Mouse (Mus musculus) ES-E14 (cell line): ENCODE data around the gene Ehbp1. TPM values are rescaled to one million over a fixed set of nuclear protein-coding genes. Genes with fewer than 3 reads are reported as not detected.
A peak's percentile ranks its signal among the peaks of the same experiment; 100 is the strongest.

Experiments
- DNase-seq: peaks from one replicate; pipeline ENCODE4 v3.0.0-alpha.2; 2013; ENCODE audit warnings: low read depth, low spot score
- H3K27ac ChIP-seq: 2 replicates; pipeline ENCODE4 v1.5.1; 2012; ENCODE audit warnings: low read depth, mild to moderate bottlenecking, low read length, moderate library complexity, mixed read lengths; ENCODE audit not compliant: poor library complexity, insufficient read depth, severe bottlenecking
- H3K36me3 ChIP-seq: 2 replicates; pipeline ENCODE4 v1.6.1; 2012; ENCODE audit warnings: mild to moderate bottlenecking, low read length, moderate library complexity, mixed read lengths; ENCODE audit not compliant: control insufficient read depth, poor library complexity, insufficient read depth, severe bottlenecking
- H3K4me1 ChIP-seq, 2 experiments: fragments of 150-350 bp in 1 of 2; sonication (generic) in 1 of 2; 2 replicates each; pipeline ENCODE4 v1.6.1; 2012; ENCODE audit warnings: low read length in 2 of 2, mild to moderate bottlenecking in 1 of 2, mixed read lengths in 1 of 2; ENCODE audit not compliant: control insufficient read depth in 2 of 2, insufficient read depth in 2 of 2, poor library complexity in 1 of 2
- H3K4me3 ChIP-seq, 2 experiments: fragments of 150-350 bp in 1 of 2; sonication (generic) in 1 of 2; 2 replicates each; pipeline ENCODE4 v1.5.1; 2012; ENCODE audit warnings: low read length in 2 of 2, low read depth in 1 of 2, mild to moderate bottlenecking in 1 of 2, mixed read lengths in 1 of 2; ENCODE audit not compliant: insufficient read depth in 1 of 2, poor library complexity in 1 of 2, severe bottlenecking in 1 of 2
- H3K9ac ChIP-seq: 2 replicates; pipeline ENCODE4 v1.6.1; 2012; ENCODE audit warnings: low read depth, mild to moderate bottlenecking, low read length, mixed read lengths; ENCODE audit not compliant: poor library complexity, insufficient read depth, severe bottlenecking
- H3K9me3 ChIP-seq: fragments of 150-350 bp; sonication (generic); 2 replicates; pipeline ENCODE4 v1.6.1; 2012; ENCODE audit warnings: low read depth, mild to moderate bottlenecking, low read length; ENCODE audit not compliant: control insufficient read depth, insufficient read depth
- CHD2 ChIP-seq: IDR thresholded peaks from 2 replicates; pipeline ENCODE4 v1.6.1; 2014; ENCODE audit warnings: mild to moderate bottlenecking, low read depth, low read length, inconsistent platforms
- HCFC1 ChIP-seq: IDR thresholded peaks from 2 replicates; pipeline ENCODE4 v1.6.1; 2012; ENCODE audit warnings: low read length, inconsistent platforms, borderline replicate concordance; ENCODE audit not compliant: insufficient read depth
- MAFK ChIP-seq: IDR thresholded peaks from 2 replicates; pipeline ENCODE4 v1.6.1; 2014; ENCODE audit warnings: mild to moderate bottlenecking, low read depth, low read length, inconsistent platforms; ENCODE audit not compliant: insufficient read depth
- ZC3H11A ChIP-seq: IDR thresholded peaks from 2 replicates; pipeline ENCODE4 v1.6.1; 2012; ENCODE audit warnings: low read depth, mild to moderate bottlenecking, inconsistent platforms, low read length, borderline replicate concordance
- ZNF384 ChIP-seq: IDR thresholded peaks from 2 replicates; pipeline ENCODE4 v1.6.1; 2012; ENCODE audit warnings: low read depth, low read length, inconsistent platforms
- in situ Hi-C, 2 experiments: fragments of 600-800 bp; cut with MboI; formaldehyde crosslinking; loops; one replicate each; pipeline ENCODE4 v1.15.1; 2025; ENCODE audit warnings: low sequenced_read_pairs in 2 of 2, inconsistent platforms in 1 of 2; ENCODE audit not compliant: unreplicated experiment in 2 of 2
- total RNA-seq: library from RNA; depleted of rRNA; stranded (reverse); fragments of 300-350 nt; gene quantifications from 2 replicates; pipeline ENCODE4 v1.2.3, GENCODE M21; 2012

Gene Ehbp1
- total RNA-seq, 1 experiment: 10.9 TPM

GRCm38 (mm10) chr11:22327302-22327910, 14.7 kb downstream of the Ehbp1 start:
- no peak for DNase-seq
- Histone ChIP-seq H3K27ac (no peak overlapping the region), H3K9me3 (no peaks in the 10 kb centered on the region), H3K9ac (no peak overlapping the region), H3K4me1 (no peaks in the 10 kb centered on the region), H3K36me3 (no peaks in the 10 kb centered on the region), H3K4me3 (no peak overlapping the region)
- in situ Hi-C loops: no loop called here
- TF ChIP-seq ZC3H11A (no peak), CHD2 (no peak), HCFC1 (no peak), MAFK (no peak), ZNF384 (no peak)

GRCm38 (mm10) chr11:22317824-22318411, 24.2 kb downstream of the Ehbp1 start:
- no peaks in the 10 kb centered on the region for H3K9me3 ChIP-seq
- no peak for TF ChIP-seq CHD2
- no peaks in the 10 kb centered on the region for H3K36me3 ChIP-seq
- in situ Hi-C loops: loop anchor here in 1 of 2 experiments (5.0 kb wide), 1 partner anchor 299 kb away; no protein-coding TSS in a partner anchor
- H3K27ac ChIP-seq: no peak overlapping the region
- no peaks in the 10 kb centered on the region for H3K4me1 ChIP-seq
- H3K9ac ChIP-seq: no peak overlapping the region
- DNase-seq: no peak
- no peak overlapping the region for H3K4me3 ChIP-seq

- in situ Hi-C loops: loop anchor here in 1 of 2 experiments (5.0 kb wide), 1 partner anchor 302 kb away; no protein-coding TSS in a partner anchor
- TF ChIP-seq ZC3H11A: peak; percentile 55; the same call in 1 of the 2 replicates
- no peak for TF ChIP-seq CHD2
- H3K9me3 ChIP-seq: no peaks in the 10 kb centered on the region
- peak; percentile 12 for DNase-seq
- H3K4me3 ChIP-seq: no peak overlapping the region
- H3K9ac ChIP-seq: no peak overlapping the region
- no peaks in the 10 kb centered on the region for H3K36me3 ChIP-seq
- H3K4me1 ChIP-seq: no peaks in the 10 kb centered on the region
- H3K27ac ChIP-seq: no peak overlapping the region
Observed at GRCm38 (mm10) chr11:22315801-22316200, 26.3 kb downstream of the Ehbp1 start.

DNA sequence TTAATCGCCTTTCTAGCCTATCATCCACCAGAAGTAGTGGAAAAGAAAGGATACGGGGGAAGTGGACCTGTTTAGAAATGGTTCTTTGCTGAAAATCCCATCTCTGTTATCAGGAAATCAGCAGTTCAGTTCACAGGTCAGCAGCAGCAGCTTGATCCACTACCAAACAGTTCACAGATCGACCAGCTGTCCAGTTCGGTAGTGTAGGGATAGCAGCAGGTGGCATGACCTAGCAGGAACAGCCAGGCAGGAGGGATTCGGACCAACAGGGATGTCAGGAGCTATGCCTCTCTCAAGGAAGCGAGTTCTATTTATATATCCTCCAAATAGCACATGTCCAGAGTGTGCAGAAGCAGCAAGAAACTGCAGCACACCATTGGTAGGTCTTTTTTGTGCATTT, 40.9 kb downstream of the Ehbp1 start:
- Histone ChIP-seq H3K27ac (no peak overlapping the region), H3K9ac (no peak overlapping the region), H3K4me1 (no peaks in the 10 kb centered on the region), H3K36me3 (no peaks in the 10 kb centered on the region), H3K9me3 (no peaks in the 10 kb centered on the region), H3K4me3 (no peak overlapping the region)
- TF ChIP-seq HCFC1 (no peak), ZC3H11A (no peak), ZNF384 (no peak), CHD2 (no peak), MAFK (no peak)
- no peak for DNase-seq
- in situ Hi-C loops: no loop called here

DNA sequence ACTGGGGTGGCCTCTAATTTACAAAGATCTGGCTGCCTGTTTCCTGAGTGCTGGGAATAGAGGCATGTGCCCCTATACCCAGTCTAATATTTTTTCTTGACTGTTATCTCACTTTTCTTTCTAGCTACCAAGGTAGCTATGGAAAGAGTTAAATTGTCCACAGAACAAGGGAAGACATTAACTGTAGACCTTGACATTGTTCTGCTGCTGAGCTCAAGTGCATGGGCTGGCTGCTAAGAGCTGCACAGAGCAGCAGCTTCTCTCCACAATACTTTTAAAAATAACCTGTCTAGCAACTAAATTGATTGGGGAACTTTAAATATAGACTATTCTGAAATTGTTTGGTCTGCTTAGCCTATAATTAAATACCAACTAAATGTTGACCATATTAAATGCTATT, 52.9 kb downstream of the Ehbp1 start:
- H3K36me3 ChIP-seq: no peaks in the 10 kb centered on the region
- no peaks in the 10 kb centered on the region for H3K4me1 ChIP-seq
- no peaks in the 10 kb centered on the region for H3K9me3 ChIP-seq
- no peak overlapping the region for H3K9ac ChIP-seq
- DNase-seq: no peak
- in situ Hi-C loops: no loop called here
- no peak overlapping the region for H3K4me3 ChIP-seq
- no peak for TF ChIP-seq ZNF384
- no peak for TF ChIP-seq CHD2
- TF ChIP-seq MAFK: no peak
- no peak for TF ChIP-seq HCFC1
- no peak for TF ChIP-seq ZC3H11A
- H3K27ac ChIP-seq: no peak overlapping the region
